Mouse (Mus musculus) heart, adult 2 months (tissue): ENCODE data around the gene Gnl3l.

Experiments
- CTCF ChIP-seq: fragments of 200-600 bp; IDR thresholded peaks from 2 replicates; pipeline ENCODE4 v1.8.1; 2022; ENCODE audit warnings: antibody characterized with exemption, mild to moderate bottlenecking, moderate library complexity
- EP300 ChIP-seq: fragments of 200-500 bp; IDR thresholded peaks from 2 replicates; pipeline ENCODE4 v1.6.1; 2011; ENCODE audit warnings: low read depth, low read length, control low read depth; ENCODE audit not compliant: insufficient read depth

- TF ChIP-seq EP300 = no peak
- no peak for TF ChIP-seq CTCF
Measured at GRCm38 (mm10) chrX:151055559-151055958, 38.4 kb upstream of the Gnl3l start.
